Mouse (Mus musculus) adrenal gland, postnatal 0 days (tissue): ENCODE data around the gene Lyrm4. TPM values are rescaled to one million over a fixed set of nuclear protein-coding genes. Genes with fewer than 3 reads are reported as not detected.

ENCODE experiments used
- polyA plus RNA-seq: library from polyadenylated mRNA; unstranded; fragments of >200 nt; fragmentation: Nextera tagmentation; extraction: Ambion mirVana; gene quantifications from 2 replicates; pipeline ENCODE4 v1.2.1, GENCODE M21; 2015

Lyrm4 gene
- polyA plus RNA-seq: 40.4 and 47.5 TPM in 2 replicates

DNA sequence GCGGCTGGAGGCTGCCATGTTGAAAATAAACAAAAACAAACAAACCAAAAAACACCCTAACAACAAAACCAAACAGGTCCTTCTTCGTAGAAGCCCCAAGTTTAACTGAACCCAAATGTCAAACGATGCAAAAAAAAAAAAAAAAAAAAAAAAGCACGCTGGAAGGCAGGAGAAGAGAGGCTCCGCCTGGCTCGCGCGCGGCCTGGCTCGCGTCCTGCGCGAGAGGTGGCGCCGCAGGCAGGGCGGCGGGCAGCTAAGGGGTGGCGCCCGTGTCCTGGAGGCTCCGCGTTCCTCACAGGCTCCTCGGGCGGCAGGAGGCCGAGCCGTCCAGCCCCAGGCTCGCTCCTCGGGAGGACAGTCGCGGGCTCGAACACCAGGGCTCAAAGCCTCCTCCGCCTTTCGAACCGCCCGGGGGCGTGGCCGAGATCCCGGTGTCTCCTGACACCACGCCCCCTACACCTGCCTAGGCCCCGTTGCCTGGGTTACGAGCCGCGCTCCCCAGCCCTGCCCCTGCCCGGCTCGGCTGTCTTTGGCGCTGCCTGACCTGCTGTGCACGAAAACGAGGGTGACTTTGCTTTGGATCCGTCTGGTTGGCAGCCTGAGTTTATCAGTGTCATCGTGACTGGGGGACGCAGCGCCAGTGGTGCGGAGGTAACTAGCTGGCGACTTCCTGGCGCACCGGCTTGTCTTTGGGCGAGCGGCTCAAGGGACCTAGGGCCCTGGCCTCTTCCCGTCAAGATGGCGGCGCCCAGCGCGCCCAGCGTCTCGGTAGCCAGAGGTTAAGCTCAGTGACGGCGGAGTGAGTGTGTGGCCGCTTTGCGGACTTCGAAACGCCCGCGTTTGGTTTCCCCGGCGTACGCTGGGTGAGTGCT lies at the start of gene Lyrm4, which contains the start of gene Fars2:
TSS of gene Lyrm4 (minus strand) at position 384 of the 872 bp plus-strand sequence.
TSS of gene Fars2 (plus strand) at position 270 of the 872 bp plus-strand sequence.

DNA sequence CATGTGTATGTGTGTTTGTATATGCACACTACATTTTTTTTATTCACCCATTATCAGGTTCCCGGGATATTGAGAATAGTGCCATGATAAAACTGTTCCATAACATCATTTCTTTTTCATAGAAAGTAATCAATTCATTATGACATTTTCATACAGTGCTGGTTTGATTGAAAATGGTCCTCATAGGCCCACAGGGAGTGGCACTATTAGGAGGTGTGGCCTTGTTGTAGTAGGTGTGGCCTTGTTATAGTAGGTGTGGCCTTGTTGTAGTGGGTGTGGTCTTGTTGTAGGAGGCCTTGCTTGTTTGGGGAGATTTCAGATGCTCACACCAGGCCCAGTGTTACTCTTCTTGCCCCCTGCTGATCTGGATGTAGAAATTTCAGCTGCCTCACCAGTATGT lies 158.8 kb downstream of the Lyrm4 start, which contains the start of gene Ppp1r3g:
TSS of gene Ppp1r3g (plus strand) at position 301 of the 400 bp plus-strand sequence.

Other genes with a start within 250 kb of the Lyrm4 start
- 25.5 and 27.0 TPM in 2 replicates for gene Rpp40, start 211.2 kb downstream of the Lyrm4 start, polyA plus RNA-seq
- 0.36 and 0.96 TPM in 2 replicates for gene Ppp1r3g, start 158.7 kb downstream of the Lyrm4 start, polyA plus RNA-seq
- gene Fars2, start 114 bp downstream of the Lyrm4 start, polyA plus RNA-seq: 54.9 and 78.9 TPM in 2 replicates